Mouse (Mus musculus) neutrophil, adult 59 days (primary cell): ENCODE data around the gene Hs3st5. TPM values are rescaled to one million over a fixed set of nuclear protein-coding genes. Genes with fewer than 3 reads are reported as not detected.

ENCODE experiments used
- total RNA-seq, 2 experiments: library from RNA; stranded (reverse); gene quantifications; 1 replicate in 1 of 2; 2 replicates in 1 of 2; pipeline ENCODE4 v1.2.4; 2023

Hs3st5 gene
- not detected for total RNA-seq

GRCm38 (mm10) chr10:36506727-36507555 is at the start of gene Hs3st5:
Gene Hs3st5, plus strand, starts transcription at chr10:36506814.

